Mouse (Mus musculus) ovary, postnatal 36 days (tissue): ENCODE results near the gene Rpl7a.

Source experiments
- DNase-seq: peaks from one replicate; pipeline ENCODE4 v3.0.0; 2022; ENCODE audit warnings: low spot score, mixed read lengths

The Rpl7a gene

GRCm38 (mm10) chr2:26914148-26914941 lies 3.8 kb downstream of the Rpl7a start:
- DNase-seq = no peak

DNA sequence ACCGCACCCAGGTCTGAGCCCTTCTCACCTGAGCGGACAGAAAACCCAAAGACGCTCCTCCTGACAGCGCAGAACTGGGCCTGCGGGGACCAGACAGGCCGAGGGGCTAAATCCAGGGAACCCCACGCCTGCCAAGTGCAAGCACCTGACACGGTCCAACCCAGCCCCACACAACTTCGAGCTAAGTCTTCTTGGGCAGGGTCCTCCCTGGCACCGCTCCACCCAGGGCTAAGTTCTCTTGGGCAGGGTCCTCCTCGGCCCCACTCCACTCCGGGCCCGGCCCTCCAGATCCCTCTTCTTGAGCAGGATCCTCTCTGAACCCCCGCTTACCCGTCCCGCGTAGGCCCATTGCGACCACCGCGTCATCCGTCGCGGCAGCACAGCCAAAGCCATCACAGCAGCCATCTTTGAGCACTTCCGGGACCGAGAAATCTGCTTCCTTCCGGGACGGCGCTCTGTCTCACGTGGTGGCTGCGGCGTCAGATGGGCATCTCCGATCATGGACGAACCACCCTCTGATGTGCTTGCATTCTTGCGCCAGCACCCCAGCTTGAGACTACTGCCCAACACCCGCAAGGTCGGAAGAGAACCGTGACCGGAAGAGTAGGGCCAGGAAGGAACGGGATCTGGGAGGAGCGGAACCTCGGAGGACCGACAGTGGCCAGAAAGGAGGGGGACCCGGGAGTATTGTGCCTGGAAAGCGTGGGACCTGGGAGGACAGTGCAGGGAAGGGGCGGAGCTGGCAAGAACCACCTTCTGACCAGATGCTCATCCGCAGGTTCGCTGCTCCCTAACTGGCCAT lies 5.6 kb downstream of the Rpl7a start, which contains the start of the genes Surf2 and Surf1:
TSS of gene Surf2 (plus strand) at position 441 of the 802 bp plus-strand sequence.
TSS of gene Surf1 (minus strand) at position 604 of the 802 bp plus-strand sequence.
- peak; percentile 77 for DNase-seq

- no peak for DNase-seq
These were observed 6.2 kb downstream of the Rpl7a start for GRCm38 (mm10) chr2:26916738-26917137.

DNA sequence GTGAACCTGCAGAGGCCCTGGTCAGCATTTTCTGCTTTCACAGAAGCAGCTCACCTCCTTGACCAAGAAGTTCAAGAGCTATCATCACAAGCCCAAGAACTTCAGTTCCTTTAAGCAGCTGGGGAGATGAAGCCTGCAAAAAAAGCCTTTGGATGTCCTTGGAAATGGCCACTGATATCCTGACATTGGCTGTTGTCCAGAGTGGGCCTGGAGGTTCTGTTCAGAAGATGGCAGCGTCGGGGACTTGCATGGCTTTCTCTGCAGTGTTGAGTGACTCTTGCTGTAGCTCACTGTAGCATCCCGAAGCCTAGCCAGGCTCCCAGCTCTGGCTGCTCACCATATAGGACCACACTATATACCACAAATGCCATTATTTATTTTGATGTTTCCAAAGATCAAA lies 9.1 kb downstream of the Rpl7a start:
- no peak for DNase-seq

DNA sequence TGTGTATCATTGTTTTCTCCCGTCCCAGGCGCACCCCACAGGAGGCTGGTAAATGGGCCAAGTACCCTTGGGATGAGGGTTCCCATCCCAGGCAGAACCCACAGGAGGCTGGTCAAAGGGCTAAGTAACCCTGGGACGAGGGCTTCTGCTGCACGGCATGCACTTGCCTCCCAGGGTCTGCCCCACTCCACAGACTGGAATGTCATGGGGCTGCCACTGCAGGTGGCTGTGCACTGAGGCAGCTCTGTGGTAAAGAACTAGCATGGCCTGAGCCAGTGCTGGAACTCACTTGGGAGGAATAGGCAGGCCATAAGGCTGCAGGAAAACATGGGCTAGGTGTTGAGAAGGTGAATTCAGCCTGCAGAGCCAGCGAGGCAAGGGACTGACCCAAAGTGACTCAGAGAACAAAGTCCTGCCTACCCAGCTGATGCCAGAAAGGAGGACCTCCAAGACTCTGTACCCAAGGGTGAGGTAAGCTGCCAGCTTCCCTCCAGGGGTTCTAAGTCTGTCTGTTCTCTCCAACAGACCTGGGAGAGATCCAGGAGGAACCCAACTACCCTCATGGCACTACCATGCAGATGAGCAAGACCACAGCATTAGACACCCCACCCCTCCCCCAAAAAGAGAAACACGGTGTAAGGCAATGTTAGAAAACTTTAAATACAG lies 9.8 kb downstream of the Rpl7a start:
- no peak for DNase-seq

- peak; percentile 30 for DNase-seq
These were observed 11.2 kb downstream of the Rpl7a start for GRCm38 (mm10) chr2:26921784-26922183.

- DNase-seq = no peak
These were observed 17.3 kb downstream of the Rpl7a start for GRCm38 (mm10) chr2:26927745-26928476.

- no peak for DNase-seq
These were observed 19.8 kb downstream of the Rpl7a start for GRCm38 (mm10) chr2:26930390-26930789.

DNA sequence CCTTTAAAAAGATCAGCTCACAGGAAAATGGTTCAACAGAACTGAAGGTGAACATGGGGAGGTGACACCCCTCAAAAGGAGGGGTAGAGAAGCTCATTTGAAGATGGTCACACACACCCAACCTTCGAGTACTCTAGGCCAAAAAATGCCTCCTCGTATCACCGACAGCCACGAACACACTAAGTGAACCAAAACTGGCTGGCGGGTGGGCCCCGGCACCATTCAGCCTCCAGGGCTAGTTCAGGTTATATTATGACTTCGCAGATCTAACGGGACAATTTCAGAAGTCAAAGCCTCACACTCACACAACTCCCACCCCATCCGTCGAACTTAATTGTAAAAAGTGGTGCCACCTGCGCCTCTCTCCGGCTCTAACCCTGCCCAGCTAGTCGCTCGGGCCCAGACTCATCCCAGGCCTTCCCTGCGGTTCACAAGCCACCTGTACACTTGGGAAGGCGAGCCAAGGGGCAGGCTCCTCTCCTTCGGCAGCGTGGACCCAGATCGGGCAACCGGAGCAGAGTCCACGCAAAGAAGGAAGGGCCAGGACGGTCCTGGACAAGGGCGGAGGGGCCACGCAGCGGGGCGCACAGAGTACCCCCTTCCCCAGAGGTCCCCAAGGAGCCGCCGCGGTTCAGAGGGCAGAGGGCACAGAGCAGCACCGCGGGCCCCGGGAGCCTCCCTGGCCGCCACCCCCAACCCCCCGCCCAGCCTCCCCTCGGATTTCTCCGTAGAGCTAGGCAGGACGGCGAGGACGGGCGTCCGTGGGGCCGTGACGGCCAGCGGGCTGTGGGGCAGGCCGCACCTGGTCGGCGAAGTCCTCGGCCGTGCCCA lies 22.1 kb downstream of the Rpl7a start:
- no peak for DNase-seq

GRCm38 (mm10) chr2:26933304-26934055 lies 22.9 kb downstream of the Rpl7a start, which contains the start of the genes Surf4 and Stkld1:
TSS of gene Surf4 (minus strand) at chr2:26933928.
TSS of gene Stkld1 (plus strand) at chr2:26934047.
- DNase-seq = peak; percentile 95

DNA sequence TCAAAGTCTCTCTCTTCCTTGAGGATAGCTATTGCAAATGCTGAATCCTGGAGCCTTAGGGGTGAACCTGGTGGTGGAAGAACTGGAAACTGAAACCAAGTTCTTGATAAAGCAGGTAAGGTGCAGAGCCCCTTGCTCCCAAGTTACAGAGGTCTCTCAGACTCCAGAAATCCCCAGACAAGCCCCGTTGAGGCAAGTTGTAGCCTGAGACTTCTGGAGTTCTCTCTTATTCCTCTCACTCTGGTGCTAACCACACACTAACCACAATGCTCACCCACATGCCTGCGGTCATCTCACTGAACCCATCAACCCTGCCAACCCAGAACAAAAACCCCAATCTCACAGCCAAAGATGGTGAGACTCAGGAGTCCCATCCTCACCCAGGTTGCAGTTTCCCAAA lies 24.7 kb downstream of the Rpl7a start:
- DNase-seq = no peak

DNA sequence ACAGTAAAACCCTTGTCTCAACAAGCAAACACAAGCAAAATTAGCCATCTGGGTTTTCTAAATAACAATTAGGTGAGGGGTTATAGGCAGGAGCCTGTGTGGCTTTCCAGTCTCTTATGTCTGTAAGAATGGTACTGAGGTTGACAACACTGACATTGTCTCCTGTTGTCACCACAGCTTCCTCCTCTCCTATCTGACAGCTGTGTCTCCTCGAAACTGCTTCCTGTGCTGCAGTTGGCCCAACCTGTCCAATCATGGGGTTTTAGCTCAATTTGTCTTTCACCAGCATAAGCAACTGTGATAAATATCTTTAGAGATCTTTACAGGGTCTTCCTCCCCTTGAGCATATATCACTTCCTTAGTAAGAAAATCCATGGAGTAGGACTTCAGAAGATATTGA lies 25.9 kb downstream of the Rpl7a start:
- DNase-seq = no peak

GRCm38 (mm10) chr2:26941539-26941938 lies 31.0 kb downstream of the Rpl7a start:
- DNase-seq = no peak

DNA sequence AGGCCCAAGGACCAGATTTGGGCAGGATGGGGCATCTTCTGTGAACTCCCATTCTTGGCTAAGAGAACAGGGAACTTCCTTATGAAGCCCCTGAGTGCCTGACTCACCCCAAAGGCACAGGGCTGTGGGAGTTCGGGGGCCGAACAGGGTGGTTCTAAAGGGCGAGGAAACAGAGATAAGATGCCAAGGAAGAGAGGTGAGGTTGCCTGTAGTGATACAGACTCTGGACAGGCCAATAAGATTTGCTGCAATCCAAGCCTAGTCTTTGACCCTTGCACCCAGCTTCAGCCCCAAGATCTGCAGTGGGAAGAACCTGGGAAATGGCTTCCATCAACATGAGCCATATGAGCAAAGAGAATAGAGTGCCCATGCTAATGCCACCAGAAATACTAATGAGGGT lies 32.7 kb downstream of the Rpl7a start:
- no peak for DNase-seq

- no peak for DNase-seq
These were observed 39.8 kb downstream of the Rpl7a start for GRCm38 (mm10) chr2:26950411-26950810.

- no peak for DNase-seq
These were observed 40.9 kb downstream of the Rpl7a start for GRCm38 (mm10) chr2:26951346-26951905.

- DNase-seq = no peak
These were observed 41.6 kb downstream of the Rpl7a start for GRCm38 (mm10) chr2:26952193-26952592.

GRCm38 (mm10) chr2:26952866-26953265 lies 42.3 kb downstream of the Rpl7a start:
- no peak for DNase-seq

DNA sequence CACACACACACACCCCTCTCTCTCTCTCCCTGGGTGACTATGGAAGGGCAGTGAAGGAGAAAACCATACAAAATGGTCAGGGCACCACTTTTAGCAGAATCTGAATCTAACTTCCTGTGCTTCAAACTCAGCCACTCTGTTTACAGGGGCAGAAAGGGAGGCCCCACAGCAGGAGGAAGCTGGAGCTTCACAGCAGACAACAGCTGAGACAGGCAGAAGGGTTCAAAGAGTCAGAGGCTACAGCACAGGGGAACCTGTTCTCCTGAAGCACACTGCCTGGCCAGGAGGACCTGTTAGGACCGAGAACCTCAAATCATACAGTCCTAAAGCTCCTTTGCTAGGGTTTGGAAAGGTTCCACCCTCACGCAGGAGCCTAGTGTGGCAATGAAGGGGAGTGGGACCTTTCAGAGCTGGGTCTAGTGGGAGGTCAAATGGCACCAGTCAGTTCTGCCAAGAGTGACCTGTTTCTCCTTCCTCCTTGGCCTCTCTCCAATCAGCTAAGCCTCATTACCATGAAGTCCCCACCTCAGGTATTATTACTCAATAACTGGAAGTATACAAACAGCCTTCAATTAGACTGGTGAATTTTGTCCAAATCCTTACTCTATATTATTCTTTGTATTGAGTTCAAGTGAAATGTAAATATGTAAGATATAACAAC lies 44.3 kb downstream of the Rpl7a start:
- no peak for DNase-seq
